Mouse (Mus musculus): ENCODE measurements at regions not wholly inside any gene's neighbourhood (a gene's known extent, or its start where the extent isn't known, plus 50 kb on each side); places are given as distances from the start of the nearest gene placed in this dataset.

GRCm38 (mm10) chr17:67569865-67570264 is 62.7 kb downstream of the Lrrc30 start:
- DNase-seq = no peak

- no peak for DNase-seq
These were observed 66.3 kb downstream of the Lrrc30 start for GRCm38 (mm10) chr17:67566216-67566615.

DNA sequence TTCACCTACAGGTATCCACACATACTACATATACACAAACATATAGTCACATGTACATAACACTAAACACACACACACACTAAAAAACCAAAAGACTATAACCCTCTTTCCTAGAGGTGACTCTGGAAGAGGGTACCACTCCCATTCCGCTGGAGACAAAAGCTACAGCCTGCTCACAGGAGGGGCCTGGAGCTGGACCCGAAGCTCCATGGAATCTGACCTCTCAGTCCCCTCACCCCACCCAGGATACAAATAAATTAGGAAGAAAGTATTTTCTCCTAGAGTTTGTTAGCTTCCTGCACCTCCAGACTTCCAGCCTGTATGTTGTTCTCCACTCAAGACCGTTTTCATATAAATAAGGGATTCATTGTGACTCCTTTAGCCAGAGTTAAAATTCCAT is 66.8 kb downstream of the Lrrc30 start:
- DNase-seq = no peak

- no peak for DNase-seq
These were observed 67.7 kb downstream of the Lrrc30 start for GRCm38 (mm10) chr17:67564845-67565244.

GRCm38 (mm10) chr17:67563036-67563435 is 69.5 kb downstream of the Lrrc30 start:
- no peak for DNase-seq

DNA sequence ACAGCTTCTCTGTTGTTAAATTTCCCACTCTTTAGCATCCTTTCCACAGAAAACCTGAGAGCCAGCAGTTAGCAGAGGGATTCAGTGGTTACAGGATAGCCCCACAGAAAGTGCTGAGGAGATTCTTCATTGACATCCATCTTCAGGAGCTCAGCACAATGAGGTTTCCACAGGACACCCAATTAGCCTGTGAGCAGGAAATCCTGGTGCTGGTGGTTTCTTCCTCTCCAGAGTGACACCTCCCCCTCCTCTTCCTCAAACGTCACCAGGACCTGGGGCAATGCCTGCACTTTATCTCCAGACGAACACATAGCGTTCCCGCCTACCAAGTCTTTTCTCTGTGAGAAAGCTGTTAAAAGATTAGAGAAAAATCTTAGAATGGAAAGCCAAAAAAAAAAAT is 70.7 kb downstream of the Lrrc30 start:
- no peak for DNase-seq

DNA sequence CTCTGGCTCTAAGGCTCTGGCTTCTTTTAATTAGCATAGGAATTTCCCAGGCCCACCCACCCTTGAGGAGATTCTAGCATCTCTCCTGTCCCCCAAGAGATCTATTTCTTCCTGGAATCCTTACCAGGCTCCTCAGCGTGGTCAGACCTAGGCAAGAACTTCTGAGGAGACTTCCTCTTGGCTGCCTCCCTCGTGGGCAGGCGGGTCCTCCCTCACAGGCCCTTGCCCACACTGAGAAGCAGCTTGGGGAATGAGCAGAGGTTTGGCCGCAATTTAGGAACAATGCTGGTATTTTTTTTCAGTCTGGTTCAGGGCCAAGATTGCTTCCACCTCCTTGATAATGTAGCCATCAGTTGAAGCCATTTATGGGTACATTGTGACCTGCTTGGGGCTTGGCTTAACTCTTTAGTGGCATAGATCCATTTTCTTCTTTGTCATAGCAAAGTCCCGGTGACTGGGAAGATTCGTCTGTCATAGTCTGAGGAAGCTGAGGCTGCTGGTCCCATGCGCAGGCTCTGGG is 75.1 kb downstream of the Lrrc30 start:
- no peak for DNase-seq

- no peak for DNase-seq
These were observed 79.9 kb downstream of the Lrrc30 start for GRCm38 (mm10) chr17:67552581-67553139.

DNA sequence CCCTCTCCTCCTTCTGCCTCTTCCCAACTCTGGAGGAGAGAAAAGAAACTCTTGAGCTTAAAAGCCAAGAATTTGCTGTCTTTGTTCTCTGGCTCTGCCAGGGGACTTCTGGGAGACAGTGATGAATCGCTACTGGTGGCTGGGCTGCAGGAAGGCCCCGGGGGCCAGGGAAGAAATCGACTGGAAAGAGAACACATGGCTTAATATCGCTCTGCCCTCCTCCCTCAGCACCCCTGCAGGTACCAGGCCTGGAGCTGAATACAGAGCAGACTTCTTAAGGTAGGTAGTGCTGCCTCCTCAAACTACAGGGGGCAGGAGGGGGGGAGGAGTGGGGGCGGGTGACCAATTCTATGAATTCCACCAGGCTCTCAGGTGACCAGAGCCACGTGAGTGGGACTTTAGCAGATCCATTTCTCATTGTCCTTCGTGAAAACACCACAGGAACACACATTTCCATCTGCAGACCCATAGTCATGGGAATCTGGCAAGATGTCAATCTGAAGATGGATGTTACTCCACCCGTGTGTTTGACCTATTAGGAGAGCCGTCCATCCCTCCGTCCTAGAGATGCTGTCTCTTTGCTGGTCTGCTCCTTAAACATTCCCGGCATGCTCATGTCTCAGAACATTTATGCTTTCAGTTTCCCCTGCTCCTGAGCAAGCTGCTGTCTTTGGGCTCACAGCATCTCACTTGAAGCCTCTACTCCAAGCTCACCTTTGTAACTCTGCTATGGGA is 83.4 kb downstream of the Lrrc30 start:
- peak; percentile 4 for DNase-seq

DNA sequence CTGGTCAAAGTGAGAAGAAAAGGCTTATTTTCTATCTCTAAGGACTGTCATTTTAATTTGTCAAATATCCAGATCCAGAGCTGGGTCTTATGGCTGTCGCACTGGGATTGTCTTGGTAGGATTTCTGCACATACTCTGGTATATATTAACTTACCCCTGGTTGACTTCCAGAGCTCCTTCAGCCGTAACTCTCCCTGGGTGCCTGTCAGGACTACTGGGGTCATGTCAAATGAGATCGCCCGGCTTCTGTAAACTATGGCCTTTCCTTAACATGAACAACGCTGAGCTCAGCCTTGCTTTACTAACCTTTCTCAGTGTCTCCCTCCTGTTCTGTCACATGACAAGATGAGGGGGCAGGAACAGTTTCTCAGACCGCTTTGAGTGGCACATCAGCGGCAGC is 88.1 kb downstream of the Lrrc30 start:
- DNase-seq = no peak

GRCm38 (mm10) chr17:67532331-67532730 is 100.2 kb downstream of the Lrrc30 start:
- DNase-seq = no peak

DNA sequence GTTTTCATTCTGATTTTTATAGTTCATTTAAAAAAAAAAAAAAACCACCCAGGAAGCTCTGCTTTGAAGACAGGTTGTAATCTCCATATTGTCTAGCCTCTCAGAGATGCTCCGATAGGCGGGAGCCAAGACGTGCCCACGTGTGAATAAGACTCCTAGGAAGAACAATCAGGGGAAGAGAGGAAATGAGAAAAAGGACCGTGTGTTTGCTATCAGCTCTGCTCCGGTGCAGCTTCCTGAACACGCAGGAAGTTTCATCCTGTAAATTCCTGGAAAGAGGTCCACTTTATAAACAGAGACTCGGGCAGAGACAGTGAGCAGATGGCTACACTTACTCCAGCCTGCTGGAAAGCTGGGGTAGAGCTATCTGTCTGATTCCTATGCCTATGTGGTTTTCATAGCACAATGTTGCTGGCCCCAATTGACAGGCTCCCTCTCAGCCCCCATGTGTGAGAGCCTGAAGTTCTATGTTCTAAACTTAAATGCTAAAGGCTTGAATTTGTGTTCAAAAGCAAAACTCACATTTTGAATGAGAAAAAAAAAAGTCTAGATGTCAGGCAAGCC is 111.6 kb downstream of the Lrrc30 start:
- DNase-seq = no peak

DNA sequence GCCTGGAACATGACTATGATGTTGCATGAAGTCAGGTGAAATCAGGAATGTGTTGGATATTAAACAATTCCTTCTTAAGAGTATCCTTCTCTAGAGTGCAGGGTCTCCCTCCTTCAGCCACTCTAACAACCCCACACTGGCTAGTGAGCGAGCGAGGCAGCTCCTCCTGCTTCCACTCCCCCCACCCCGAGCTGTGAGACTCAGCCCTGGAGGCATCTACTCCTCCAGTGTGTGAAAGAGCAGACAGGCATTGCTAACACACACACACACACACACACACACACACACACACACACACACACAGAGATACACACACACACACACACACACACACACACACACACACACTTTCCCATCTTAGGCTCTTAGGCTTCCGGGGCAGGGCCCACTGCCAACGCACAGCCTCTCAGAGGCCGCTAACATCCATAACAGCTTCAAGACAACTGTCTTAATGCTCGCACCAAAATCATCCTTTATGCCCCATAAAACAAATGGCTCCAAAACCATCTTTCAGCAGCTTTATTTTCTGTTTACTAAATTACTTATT is 116.8 kb downstream of the Lrrc30 start:
- no peak for DNase-seq

DNA sequence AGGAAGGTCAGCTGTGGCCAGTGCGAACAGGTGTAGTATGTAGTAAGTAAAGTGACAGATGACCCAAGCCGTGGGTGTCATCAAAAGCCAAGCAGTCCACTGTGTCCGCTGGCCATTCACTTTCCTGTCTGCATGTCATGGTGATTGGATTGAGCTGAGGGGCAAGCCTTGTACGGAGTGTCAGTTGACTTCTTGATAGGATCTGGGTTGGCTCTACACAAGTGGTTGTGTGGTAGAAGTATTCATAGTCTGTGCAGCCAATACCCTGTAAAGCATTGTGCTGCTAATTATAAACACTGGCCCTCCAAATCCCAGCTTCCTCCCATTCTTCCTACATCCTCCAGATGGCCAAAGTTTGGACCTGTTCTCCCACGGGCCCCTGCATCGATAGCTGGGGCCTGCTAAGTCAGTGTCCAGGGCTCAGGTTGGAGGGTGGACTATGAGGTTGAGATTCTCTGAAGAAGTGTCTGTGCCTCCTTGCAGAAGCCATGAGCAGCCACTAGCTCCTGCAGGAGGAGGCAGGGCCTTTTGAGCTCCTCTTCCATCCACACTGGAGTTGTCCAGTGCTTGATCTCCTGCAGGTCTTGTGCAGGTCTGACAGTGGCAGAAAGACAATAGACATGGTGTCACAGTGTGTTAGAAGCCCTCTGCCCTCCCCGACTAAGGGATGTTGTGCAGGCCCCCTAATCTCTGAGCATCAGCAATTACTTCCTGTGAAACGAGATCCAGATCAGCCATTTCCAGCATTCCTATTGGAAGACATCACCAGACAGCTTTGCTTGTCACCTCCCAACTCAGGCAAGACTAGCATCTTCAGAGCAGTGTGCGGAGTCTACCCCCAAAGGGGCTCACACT is 117.9 kb downstream of the Lrrc30 start:
- DNase-seq = no peak

DNA sequence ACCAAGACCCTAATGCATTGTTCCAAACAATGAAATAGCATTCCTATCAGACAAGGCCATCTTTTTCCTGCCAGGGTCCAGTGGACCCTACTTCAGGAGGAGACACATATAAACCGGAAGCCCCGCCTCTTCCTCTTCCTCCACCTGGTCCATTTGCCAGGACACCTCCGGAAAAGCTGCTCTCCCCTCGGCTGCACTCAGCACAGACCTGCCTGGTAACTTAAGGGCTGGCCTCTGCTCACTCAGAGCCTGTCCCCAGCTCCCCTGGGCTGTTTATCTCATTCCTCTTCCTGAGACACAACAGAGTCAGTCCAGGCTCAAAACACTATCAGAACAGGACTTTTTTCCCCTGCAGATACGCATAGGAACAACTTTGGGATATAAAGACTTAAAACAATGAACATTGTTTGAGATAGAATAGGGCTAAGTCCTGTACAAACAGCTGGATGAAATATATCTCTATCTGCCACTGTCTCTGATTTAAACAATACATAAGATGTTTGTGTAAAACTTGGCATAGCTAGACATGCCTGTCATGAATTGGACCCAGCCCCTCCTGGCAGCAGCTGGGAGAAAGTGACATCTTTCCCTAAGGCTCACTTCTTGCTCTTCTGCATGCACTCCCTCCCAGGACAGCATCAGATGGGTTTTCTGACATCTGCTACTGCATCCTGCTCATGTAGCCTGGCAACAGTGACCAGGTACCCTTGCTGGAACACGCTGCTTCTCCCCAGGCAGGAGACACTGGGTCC is 119.6 kb downstream of the Lrrc30 start:
- DNase-seq = no peak

DNA sequence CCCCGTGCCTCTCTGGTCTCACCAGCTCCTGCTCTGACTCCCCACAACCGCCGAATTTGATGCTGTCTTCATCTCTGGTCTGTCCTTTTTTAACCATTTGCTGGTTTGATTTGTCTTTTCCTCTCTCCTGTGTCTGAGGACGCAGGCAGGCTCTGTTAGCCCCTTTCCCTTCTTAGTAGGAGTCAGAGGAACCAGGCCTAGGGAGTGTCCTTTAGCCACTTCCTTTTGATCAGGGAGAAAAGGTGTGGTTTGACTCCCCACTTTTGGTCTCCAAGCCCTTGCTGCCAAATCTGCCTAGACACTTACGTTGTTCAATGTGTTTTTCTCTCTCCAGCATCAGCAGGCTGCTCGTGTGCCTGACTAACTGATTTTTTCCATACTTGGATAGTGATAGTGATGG is 120.5 kb downstream of the Lrrc30 start:
- DNase-seq = no peak

DNA sequence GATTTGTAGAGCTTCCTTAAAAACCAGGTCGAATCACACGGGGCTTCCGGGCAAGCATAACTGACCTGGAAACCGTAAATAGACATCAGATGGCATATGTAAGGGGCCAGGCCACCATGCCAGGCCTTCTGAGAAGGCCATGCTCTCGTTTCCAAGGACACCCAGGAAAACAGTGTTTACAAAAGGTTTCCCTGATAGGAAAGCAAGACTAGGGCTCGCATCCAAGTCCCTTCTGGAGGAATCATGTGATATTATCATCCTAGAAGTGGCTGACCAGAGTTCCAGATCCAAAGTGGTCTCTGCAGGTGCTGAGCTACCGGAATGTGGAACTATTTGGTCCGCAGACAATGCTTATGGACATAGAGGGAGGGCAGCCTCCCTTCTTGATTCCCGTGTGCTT is 122.6 kb downstream of the Lrrc30 start:
- DNase-seq = peak; percentile 3

- DNase-seq = no peak
These were observed 123.4 kb downstream of the Lrrc30 start for GRCm38 (mm10) chr17:67509091-67509618.

DNA sequence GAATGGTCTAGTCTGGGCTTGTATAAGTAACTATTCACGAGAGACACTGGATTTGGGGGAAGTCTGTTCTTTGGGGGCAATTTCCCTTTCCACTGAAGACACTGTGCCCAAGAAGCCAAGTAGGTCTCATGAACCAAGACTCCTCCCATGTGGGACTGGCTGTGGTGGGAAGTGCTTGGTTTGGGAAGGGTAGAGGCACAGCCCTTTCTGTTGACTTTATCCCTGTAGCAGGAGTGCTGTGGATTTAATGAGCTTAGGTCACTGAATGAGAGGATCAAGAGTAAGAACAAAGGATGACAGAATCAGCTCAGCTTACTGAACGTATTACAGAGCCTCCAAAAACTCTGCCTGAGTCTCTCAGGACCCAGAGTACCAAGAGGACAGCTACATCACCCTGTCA is 124.2 kb downstream of the Lrrc30 start:
- DNase-seq = no peak

- no peak for DNase-seq
These were observed 126.1 kb downstream of the Lrrc30 start for GRCm38 (mm10) chr17:67506466-67506865.

DNA sequence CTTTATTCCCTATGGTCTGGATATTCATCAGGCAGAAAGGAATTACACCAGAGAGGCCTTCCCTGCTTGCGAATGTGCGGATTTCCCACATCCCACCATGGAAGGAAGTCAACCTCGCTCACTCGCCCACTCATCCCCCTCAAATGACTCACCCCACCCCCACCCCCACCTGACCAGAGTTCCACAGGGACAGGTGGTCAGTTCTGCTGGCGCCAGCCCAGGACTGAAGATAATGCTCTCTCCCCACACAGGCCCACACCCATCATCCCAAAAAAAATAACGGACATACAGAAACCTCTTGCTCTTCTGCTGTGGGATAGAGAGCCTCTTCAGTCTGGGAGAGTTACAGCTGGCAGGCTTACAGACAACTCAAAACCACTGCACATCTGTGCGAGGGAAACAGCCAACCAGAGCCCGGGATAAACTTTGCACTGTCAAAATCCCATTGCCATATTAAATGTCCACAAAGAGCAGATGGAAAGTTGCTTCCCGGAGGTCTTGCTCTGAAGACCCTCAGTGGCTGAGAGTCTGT is 128.0 kb downstream of the Lrrc30 start:
- DNase-seq = no peak

All from cerebellum, adult 9-11 months (tissue).